Mouse (Mus musculus): ENCODE results near the gene Tex21. TPM values are rescaled to one million over a fixed set of nuclear protein-coding genes. Genes with fewer than 3 reads are reported as not detected.

Gene Tex21
- polyA plus RNA-seq, 1 experiment from 2014 or later, result not detected

DNA sequence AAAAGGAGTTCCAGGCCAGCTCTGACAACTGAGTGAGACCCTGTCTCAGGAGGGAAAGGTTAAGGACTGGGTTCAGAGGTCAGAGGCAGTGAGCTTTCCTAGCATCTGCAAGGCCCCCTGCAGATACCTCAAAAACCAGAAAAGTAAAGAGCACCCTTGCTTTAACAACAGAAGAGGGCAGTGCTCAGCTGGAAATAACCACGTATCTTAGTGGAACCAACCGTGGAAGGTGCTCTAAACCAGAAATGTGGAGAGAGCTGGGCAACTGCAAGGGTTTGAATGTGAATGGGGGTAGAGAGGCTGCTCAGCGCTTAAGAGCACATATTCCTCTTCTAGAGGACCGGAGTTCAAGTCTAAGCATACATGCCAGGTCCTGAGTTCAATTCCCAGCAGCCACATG lies 46.2 kb downstream of the Tex21 start:
- no peaks in the 10 kb centered on the region for H3K27me3 ChIP-seq (ENCODE audit: control insufficient read depth, insufficient read depth, low read length)
- 70% methylated on average over 4 of the region's 4 CpGs for WGBS
- no peak overlapping the region for H3K4me3 ChIP-seq (ENCODE audit: low read depth, low read length)
- no peak overlapping the region for H3K27ac ChIP-seq (replicated peaks; ENCODE audit: low read depth, low read length)
- H3K4me2 ChIP-seq (ENCODE audit: low read depth, severe bottlenecking), result no peak overlapping the region
- ATAC-seq (ENCODE audit: insufficient number of reproducible peaks, low FRiP score, low TSS enrichment, low read depth) (no peak), DNase-seq (ENCODE audit: low spot score) (no peak)
- H3K9me3 ChIP-seq (ENCODE audit: control insufficient read depth, low read length), result no peaks in the 10 kb centered on the region
- H3K36me3 ChIP-seq (ENCODE audit: control insufficient read depth, insufficient read depth, low read length), result no peaks in the 10 kb centered on the region
- H3K4me1 ChIP-seq (ENCODE audit: control insufficient read depth, insufficient read depth, low read length), result peaks cover 3% of the 10 kb centered on the region; the same call in 1 of the 2 replicates
- no peak overlapping the region for H3K9ac ChIP-seq (ENCODE audit: low read length)

DNA sequence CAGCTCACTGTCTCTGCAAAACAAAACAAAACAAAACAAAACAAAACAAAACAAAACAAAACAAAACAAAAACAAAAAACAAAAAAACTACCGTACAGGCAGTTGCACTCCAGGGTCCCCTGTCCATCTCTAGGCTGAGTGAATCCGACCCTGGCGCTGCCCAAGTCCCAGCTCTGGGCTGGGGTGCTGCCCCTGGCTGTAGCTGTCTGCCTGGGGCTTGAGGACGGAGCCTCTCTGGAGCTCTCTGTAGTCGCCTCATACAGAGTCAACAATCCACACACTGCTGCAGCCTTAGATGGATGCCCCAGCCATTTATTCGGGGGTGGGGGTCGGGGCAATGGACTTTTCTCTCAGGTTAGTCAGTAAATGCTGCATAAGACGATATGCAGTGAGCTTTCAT lies 49.5 kb downstream of the Tex21 start:
- peaks cover 3% of the 10 kb centered on the region; the same call in 1 of the 2 replicates for H3K4me1 ChIP-seq (ENCODE audit: control insufficient read depth, insufficient read depth, low read length)
- 43% methylated on average over 8 of the region's 8 CpGs for WGBS
- H3K9me3 ChIP-seq (ENCODE audit: control insufficient read depth, low read length), result no peaks in the 10 kb centered on the region
- H3K9ac ChIP-seq (ENCODE audit: low read length), result no peak overlapping the region
- no peaks in the 10 kb centered on the region for H3K36me3 ChIP-seq (ENCODE audit: control insufficient read depth, insufficient read depth, low read length)
- no peak overlapping the region for H3K27ac ChIP-seq (replicated peaks; ENCODE audit: low read depth, low read length)
- DNase-seq (ENCODE audit: low spot score) (no peak), ATAC-seq (ENCODE audit: insufficient number of reproducible peaks, low FRiP score, low TSS enrichment, low read depth) (no peak)
- H3K4me2 ChIP-seq (ENCODE audit: low read depth, severe bottlenecking), result peak overlapping the region; percentile 90; the same call in 1 of the 2 replicates
- H3K4me3 ChIP-seq (ENCODE audit: low read depth, low read length), result no peak overlapping the region
- no peaks in the 10 kb centered on the region for H3K27me3 ChIP-seq (ENCODE audit: control insufficient read depth, insufficient read depth, low read length)

DNA sequence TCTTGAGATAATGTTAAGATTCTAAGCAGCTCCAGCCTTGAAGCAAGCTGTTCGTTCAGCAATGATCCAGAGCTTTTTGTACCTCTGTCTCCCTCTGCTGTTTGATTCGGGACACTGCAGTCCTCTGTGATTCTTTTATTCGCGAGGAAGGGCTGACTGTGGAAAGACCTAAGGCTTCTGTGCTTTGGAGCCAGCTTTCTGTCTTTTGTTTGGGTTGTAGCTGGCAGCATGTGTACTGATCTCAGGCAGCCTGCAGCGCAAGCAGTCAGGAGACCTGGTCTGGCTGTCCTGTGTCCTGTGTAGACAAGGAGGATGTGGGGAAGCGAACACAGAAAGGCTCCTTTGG lies 49.9 kb downstream of the Tex21 start:
- Histone ChIP-seq H3K9ac (ENCODE audit: low read length) (peak overlapping the region; percentile 47; the same call in 1 of the 2 replicates), H3K4me2 (ENCODE audit: low read depth, severe bottlenecking) (peak overlapping the region; percentile 90), H3K4me3 (ENCODE audit: low read depth, low read length) (peak overlapping the region; percentile 29), H3K9me3 (ENCODE audit: control insufficient read depth, low read length) (no peaks in the 10 kb centered on the region), H3K27ac (replicated peaks; ENCODE audit: low read depth, low read length) (no peak overlapping the region), H3K27me3 (ENCODE audit: control insufficient read depth, insufficient read depth, low read length) (no peaks in the 10 kb centered on the region), H3K4me1 (ENCODE audit: control insufficient read depth, insufficient read depth, low read length) (peaks cover 3% of the 10 kb centered on the region; the same call in 1 of the 2 replicates), H3K36me3 (ENCODE audit: control insufficient read depth, insufficient read depth, low read length) (no peaks in the 10 kb centered on the region)
- DNase-seq (ENCODE audit: low spot score), result peak; percentile 89
- WGBS, result 8% methylated on average over 6 of the region's 6 CpGs
- peak; percentile 49; the same call in 1 of the 2 replicates for ATAC-seq (ENCODE audit: insufficient number of reproducible peaks, low FRiP score, low TSS enrichment, low read depth)

DNA sequence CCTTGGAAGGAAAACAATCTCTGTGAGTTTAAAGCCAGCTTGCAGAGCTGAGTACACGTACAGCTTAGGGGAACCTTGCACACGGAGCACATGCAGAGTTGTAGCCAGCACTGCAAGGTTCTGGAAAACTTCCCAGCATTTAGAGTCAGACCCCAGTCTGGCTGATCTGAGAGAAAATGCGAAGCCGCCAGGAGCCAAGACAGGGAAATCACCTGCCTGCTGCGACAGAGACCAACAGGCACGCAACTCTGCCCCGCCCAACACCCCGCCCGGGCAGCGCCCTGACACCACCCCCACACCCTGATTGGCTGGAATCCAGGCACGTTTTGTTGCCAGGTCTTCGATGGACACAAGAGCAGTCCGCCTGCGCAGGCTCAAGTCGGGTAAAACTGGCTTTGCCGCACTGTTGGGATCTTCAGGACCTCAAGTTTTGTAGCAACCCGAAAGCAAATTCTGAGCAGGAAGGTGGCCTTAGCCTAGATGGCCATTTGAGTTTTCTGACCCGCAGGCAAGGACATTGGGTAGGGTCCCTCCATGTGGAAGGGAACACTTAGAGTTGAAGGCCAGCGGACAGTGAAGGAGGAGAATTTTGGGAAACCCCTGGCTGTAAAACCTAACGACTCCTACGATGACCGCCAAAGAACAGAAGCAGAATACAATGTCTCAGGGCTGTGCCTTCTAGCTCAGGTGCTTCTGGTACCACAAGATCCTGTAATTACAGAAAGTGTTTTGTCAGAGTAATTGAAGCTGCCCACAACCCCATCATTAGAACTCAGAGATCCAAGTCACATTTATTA lies 50.4 kb downstream of the Tex21 start:
- no peak overlapping the region for H3K27ac ChIP-seq (replicated peaks; ENCODE audit: low read depth, low read length)
- peaks cover 3% of the 10 kb centered on the region; the same call in 1 of the 2 replicates for H3K4me1 ChIP-seq (ENCODE audit: control insufficient read depth, insufficient read depth, low read length)
- WGBS, result 2% methylated on average over 22 of the region's 22 CpGs
- ATAC-seq (ENCODE audit: insufficient number of reproducible peaks, low FRiP score, low TSS enrichment, low read depth) (peak; percentile 85), DNase-seq (ENCODE audit: low spot score) (peak; percentile 87)
- peak overlapping the region; percentile 90 for H3K4me2 ChIP-seq (ENCODE audit: low read depth, severe bottlenecking)
- no peaks in the 10 kb centered on the region for H3K27me3 ChIP-seq (ENCODE audit: control insufficient read depth, insufficient read depth, low read length)
- no peaks in the 10 kb centered on the region for H3K9me3 ChIP-seq (ENCODE audit: control insufficient read depth, low read length)
- H3K9ac ChIP-seq (ENCODE audit: low read length), result peak overlapping the region; percentile 49
- H3K36me3 ChIP-seq (ENCODE audit: control insufficient read depth, insufficient read depth, low read length), result no peaks in the 10 kb centered on the region
- H3K4me3 ChIP-seq (ENCODE audit: low read depth, low read length), result peak overlapping the region; percentile 29

DNA sequence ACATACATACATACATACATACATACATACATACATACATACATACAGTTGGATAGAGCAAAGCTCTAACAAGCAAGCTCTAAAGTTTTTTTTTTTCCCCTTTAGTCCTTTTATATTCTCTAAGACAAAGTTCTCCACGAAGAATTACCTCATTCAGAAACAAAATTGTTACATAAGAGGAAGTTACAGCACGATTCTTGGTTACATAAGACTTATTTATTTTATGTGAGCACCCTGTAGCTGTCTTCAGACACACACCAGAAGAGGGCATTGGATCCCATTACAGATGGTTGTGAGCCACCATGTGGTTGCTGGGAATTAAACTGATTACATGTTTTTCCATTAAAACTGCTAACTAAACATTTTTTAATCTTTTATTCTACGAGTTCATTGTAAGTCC lies 52.0 kb downstream of the Tex21 start:
- Histone ChIP-seq H3K27me3 (ENCODE audit: control insufficient read depth, insufficient read depth, low read length) (no peaks in the 10 kb centered on the region), H3K36me3 (ENCODE audit: control insufficient read depth, insufficient read depth, low read length) (no peaks in the 10 kb centered on the region), H3K4me1 (ENCODE audit: control insufficient read depth, insufficient read depth, low read length) (peaks cover 3% of the 10 kb centered on the region; the same call in 1 of the 2 replicates), H3K4me2 (ENCODE audit: low read depth, severe bottlenecking) (no peak overlapping the region), H3K9ac (ENCODE audit: low read length) (no peak overlapping the region), H3K9me3 (ENCODE audit: control insufficient read depth, low read length) (no peaks in the 10 kb centered on the region), H3K4me3 (ENCODE audit: low read depth, low read length) (no peak overlapping the region), H3K27ac (replicated peaks; ENCODE audit: low read depth, low read length) (no peak overlapping the region)
- ATAC-seq (ENCODE audit: insufficient number of reproducible peaks, low FRiP score, low TSS enrichment, low read depth) (no peak), DNase-seq (ENCODE audit: low spot score) (no peak)
- WGBS, result 73% methylated on average over 3 of the region's 3 CpGs

DNA sequence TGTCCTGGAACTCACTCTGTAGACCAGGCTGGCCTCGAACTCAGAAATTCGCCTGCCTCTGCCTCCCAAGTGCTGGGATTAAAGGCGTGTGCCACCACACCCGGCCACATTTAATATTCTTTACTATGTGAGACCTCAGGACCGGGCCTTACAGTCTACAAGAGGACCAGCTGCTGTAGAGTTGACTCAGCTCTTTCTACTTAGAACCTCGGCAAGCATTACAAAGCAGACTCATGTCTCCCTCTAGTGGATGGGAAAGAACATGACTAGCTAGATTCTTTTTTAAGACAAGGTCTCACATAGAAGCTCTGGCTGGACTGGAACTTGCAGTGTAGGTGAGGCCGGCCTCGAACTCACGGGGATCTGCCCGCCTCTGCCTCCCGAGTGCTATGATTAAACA lies 55.6 kb downstream of the Tex21 start:
- Histone ChIP-seq H3K4me3 (ENCODE audit: low read depth, low read length) (no peak overlapping the region), H3K4me1 (ENCODE audit: control insufficient read depth, insufficient read depth, low read length) (no peaks in the 10 kb centered on the region), H3K9ac (ENCODE audit: low read length) (no peak overlapping the region), H3K36me3 (ENCODE audit: control insufficient read depth, insufficient read depth, low read length) (no peaks in the 10 kb centered on the region), H3K4me2 (ENCODE audit: low read depth, severe bottlenecking) (no peak overlapping the region), H3K27ac (replicated peaks; ENCODE audit: low read depth, low read length) (no peak overlapping the region), H3K9me3 (ENCODE audit: control insufficient read depth, low read length) (no peaks in the 10 kb centered on the region), H3K27me3 (ENCODE audit: control insufficient read depth, insufficient read depth, low read length) (no peaks in the 10 kb centered on the region)
- no peak for DNase-seq (ENCODE audit: low spot score)
- no peak for ATAC-seq (ENCODE audit: insufficient number of reproducible peaks, low FRiP score, low TSS enrichment, low read depth)
- 47% methylated on average over 11 of the region's 11 CpGs for WGBS

DNA sequence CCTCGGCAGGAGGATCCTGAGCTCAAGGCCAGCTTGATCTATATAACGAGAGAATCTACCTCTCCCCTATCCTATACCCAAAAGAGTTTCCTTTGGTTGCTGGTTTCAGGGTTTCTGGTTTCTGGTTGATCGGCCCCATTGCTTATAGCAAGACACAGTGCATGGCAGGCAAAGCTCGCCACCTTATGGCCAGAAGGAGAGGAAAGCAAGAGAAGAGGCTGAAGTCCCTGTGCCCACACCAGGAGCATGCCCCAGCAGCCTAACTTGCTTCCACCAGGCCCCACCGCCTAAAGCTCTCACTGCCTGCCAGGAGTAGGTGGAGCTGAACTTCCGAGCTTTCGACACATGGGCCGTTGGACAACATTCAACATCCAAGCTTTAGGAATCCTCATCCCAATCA lies 58.7 kb downstream of the Tex21 start:
- Histone ChIP-seq H3K27me3 (ENCODE audit: control insufficient read depth, insufficient read depth, low read length) (no peaks in the 10 kb centered on the region), H3K4me3 (ENCODE audit: low read depth, low read length) (no peak overlapping the region), H3K36me3 (ENCODE audit: control insufficient read depth, insufficient read depth, low read length) (no peaks in the 10 kb centered on the region), H3K9ac (ENCODE audit: low read length) (no peak overlapping the region), H3K4me2 (ENCODE audit: low read depth, severe bottlenecking) (no peak overlapping the region), H3K4me1 (ENCODE audit: control insufficient read depth, insufficient read depth, low read length) (no peaks in the 10 kb centered on the region), H3K9me3 (ENCODE audit: control insufficient read depth, low read length) (no peaks in the 10 kb centered on the region), H3K27ac (replicated peaks; ENCODE audit: low read depth, low read length) (no peak overlapping the region)
- WGBS, result 41% methylated on average over 8 of the region's 8 CpGs
- ATAC-seq (ENCODE audit: insufficient number of reproducible peaks, low FRiP score, low TSS enrichment, low read depth), result no peak
- DNase-seq (ENCODE audit: low spot score), result peak; percentile 46

DNA sequence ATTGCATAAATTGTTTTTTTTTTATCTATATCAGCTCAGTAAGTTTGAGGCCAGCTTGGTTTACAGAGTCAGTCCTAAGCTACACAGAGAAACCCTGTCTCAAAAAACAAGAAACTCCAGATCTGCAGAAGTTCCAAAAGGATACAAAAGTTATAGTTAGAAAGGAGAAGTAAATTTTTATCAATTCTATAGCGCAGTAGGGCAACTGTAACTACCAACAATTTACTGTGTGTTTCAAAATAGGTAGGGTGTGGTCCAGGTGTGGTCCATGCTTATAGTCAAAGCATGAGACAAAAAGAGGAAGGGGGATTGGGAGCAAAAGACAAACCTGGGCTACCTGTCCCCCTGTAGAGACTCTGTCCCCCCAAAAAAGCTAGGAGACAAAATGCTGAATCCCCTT lies 60.1 kb downstream of the Tex21 start:
- Histone ChIP-seq H3K4me1 (ENCODE audit: control insufficient read depth, insufficient read depth, low read length) (no peaks in the 10 kb centered on the region), H3K27ac (replicated peaks; ENCODE audit: low read depth, low read length) (no peak overlapping the region), H3K4me3 (ENCODE audit: low read depth, low read length) (no peak overlapping the region), H3K9me3 (ENCODE audit: control insufficient read depth, low read length) (no peaks in the 10 kb centered on the region), H3K27me3 (ENCODE audit: control insufficient read depth, insufficient read depth, low read length) (no peaks in the 10 kb centered on the region), H3K4me2 (ENCODE audit: low read depth, severe bottlenecking) (no peak overlapping the region), H3K9ac (ENCODE audit: low read length) (no peak overlapping the region), H3K36me3 (ENCODE audit: control insufficient read depth, insufficient read depth, low read length) (no peaks in the 10 kb centered on the region)
- DNase-seq (ENCODE audit: low spot score), result no peak
- ATAC-seq (ENCODE audit: insufficient number of reproducible peaks, low FRiP score, low TSS enrichment, low read depth), result no peak
- 89% methylated on average over 1 of the region's 1 CpGs for WGBS

Data from limb, embryonic 11.5 days (tissue).